16 mouse cellular contexts compared by ENCODE assay signal in the genomic region with DNA sequence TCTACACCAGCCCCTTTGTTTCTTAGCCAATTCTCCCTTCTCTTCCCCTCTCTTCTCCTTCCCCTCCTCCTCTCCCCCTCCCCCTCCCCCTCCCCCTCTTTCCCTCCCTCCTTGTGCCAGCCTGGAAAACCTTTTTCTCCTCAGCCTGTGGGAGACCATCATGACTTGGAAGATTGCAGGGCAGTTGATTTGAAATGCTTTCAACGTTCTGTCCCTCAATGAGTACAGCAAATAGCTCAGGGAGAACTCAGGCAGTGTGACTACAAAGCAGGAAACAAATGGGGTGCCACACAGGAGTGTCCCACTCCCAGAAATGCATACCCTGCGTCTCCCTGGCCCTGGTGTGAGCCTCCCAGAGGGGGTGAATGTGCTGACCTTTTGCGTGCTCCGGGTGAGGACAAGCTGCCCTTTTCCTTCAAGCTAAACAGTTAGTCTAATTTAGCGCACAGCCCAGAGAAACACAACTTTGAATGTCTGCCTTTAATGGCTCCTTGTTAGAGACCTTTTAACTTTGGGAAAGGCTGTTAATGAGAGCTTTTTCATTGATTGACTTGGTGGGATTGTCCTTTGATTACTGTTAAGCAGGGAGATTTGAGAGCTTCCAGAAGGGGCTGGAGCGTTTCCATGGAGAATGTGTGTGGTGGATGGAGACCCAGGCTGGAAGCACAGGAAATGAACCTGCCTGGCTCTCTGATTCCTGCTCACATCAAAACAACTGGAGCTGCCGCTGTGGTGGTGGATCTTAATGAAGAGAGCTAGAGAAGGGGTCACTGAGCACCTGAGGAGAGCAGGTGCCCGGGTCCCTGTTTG. TPM values are rescaled to one million over a fixed set of nuclear protein-coding genes. Genes with fewer than 3 reads are reported as not detected.
DNase-seq lines count a peak whose midpoint lies in the region; ATAC-seq lines count a peak whose summit lies in the region.
"Had no signal": no experiment of that assay in that cellular context is flagged by ENCODE, and none has a peak within 500 bp of the region (broad histone marks: within the 10 kb centered on the region; RNA-seq: fewer than 3 reads in every experiment).

No protein-coding gene starts in this region.

- peak overlapping the region; percentile 70 for H3K27ac ChIP-seq in forebrain, embryonic 15.5 days (replicated peaks)
- H3K27ac ChIP-seq in limb, embryonic 12.5 days = peak overlapping the region; percentile 70
- no peak overlapping the region for H3K27ac ChIP-seq in neural tube, embryonic 15.5 days (replicated peaks)
- H3K27ac ChIP-seq: embryonic facial prominence, embryonic 15.5 days; liver, embryonic 13.5 days had no signal

- H3K4me3 ChIP-seq in forebrain, embryonic 15.5 days = no peak overlapping the region
- no peak overlapping the region for H3K4me3 ChIP-seq in limb, embryonic 12.5 days (replicated peaks)
- no peak overlapping the region for H3K4me3 ChIP-seq in neural tube, embryonic 15.5 days (replicated peaks)
- H3K4me3 ChIP-seq: embryonic facial prominence, embryonic 15.5 days; liver, embryonic 13.5 days had no signal

- no peaks in the 10 kb centered on the region for H3K36me3 ChIP-seq in forebrain, embryonic 15.5 days
- H3K36me3 ChIP-seq in limb, embryonic 12.5 days = no peaks in the 10 kb centered on the region
- H3K36me3 ChIP-seq in neural tube, embryonic 15.5 days = no peaks in the 10 kb centered on the region
- H3K36me3 ChIP-seq: embryonic facial prominence, embryonic 15.5 days; liver, embryonic 13.5 days had no signal

- no peak overlapping the region for H3K9ac ChIP-seq in forebrain, embryonic 15.5 days (replicated peaks)
- no peak overlapping the region for H3K9ac ChIP-seq in limb, embryonic 12.5 days (replicated peaks)
- H3K9ac ChIP-seq in neural tube, embryonic 15.5 days (replicated peaks) = no peak overlapping the region
- H3K9ac ChIP-seq: embryonic facial prominence, embryonic 15.5 days; liver, embryonic 13.5 days had no signal

- 2% methylated on average over 8 of the region's 8 CpGs for WGBS in forebrain, embryonic 15.5 days
- WGBS in limb, embryonic 12.5 days = 11% methylated on average over 8 of the region's 8 CpGs
- 16% methylated on average over 8 of the region's 8 CpGs for WGBS in neural tube, embryonic 15.5 days

- no peaks in the 10 kb centered on the region for H3K9me3 ChIP-seq in forebrain, embryonic 15.5 days
- no peaks in the 10 kb centered on the region for H3K9me3 ChIP-seq in limb, embryonic 12.5 days
- H3K9me3 ChIP-seq in neural tube, embryonic 15.5 days (replicated peaks) = no peaks in the 10 kb centered on the region
- H3K9me3 ChIP-seq: embryonic facial prominence, embryonic 15.5 days; liver, embryonic 13.5 days had no signal

- DNase-seq in right cerebral cortex, adult 18-20 months = peak; percentile 10
- no peak for DNase-seq in right cerebral cortex, postnatal 25 days
- no peak for DNase-seq in frontal cortex, postnatal 10 days (ENCODE audit: low spot score in 2 of 2)
- no peak for DNase-seq in heart, postnatal 10 days
- no peak for DNase-seq in urinary bladder, adult 18-20 months (ENCODE audit: low spot score in 2 of 2)
- DNase-seq: gastrocnemius, postnatal 14 days; heart, postnatal 14 days; liver, embryonic 13.5 days; right cerebral cortex, postnatal 14 days; thymus, postnatal 14 days had no signal

- peak; percentile 77 for ATAC-seq in forebrain, embryonic 15.5 days (replicated peaks)
- no peak for ATAC-seq in limb, embryonic 12.5 days (ENCODE audit: insufficient number of reproducible peaks, insufficient read depth, low FRiP score, low TSS enrichment, low read depth)
- ATAC-seq in neural tube, embryonic 15.5 days (ENCODE audit: low FRiP score) = peak; percentile 45; the same call in 1 of the 2 replicates

- peaks cover 3% of the 10 kb centered on the region; the same call in 1 of the 2 replicates for H3K27me3 ChIP-seq in forebrain, embryonic 15.5 days
- H3K27me3 ChIP-seq in limb, embryonic 12.5 days = no peaks in the 10 kb centered on the region
- H3K27me3 ChIP-seq in neural tube, embryonic 15.5 days (replicated peaks) = peaks cover 4% of the 10 kb centered on the region; the same call in 1 of the 2 replicates
- H3K27me3 ChIP-seq: embryonic facial prominence, embryonic 15.5 days; liver, embryonic 13.5 days had no signal

- H3K4me1 ChIP-seq in forebrain, embryonic 15.5 days = peaks cover 10% of the 10 kb centered on the region
- peaks cover 12% of the 10 kb centered on the region for H3K4me1 ChIP-seq in limb, embryonic 12.5 days (replicated peaks)
- H3K4me1 ChIP-seq in neural tube, embryonic 15.5 days = peaks cover 13% of the 10 kb centered on the region
- H3K4me1 ChIP-seq: embryonic facial prominence, embryonic 15.5 days; liver, embryonic 13.5 days had no signal

- intact Hi-C loops in heart, postnatal 10 days (cut with DNase I) = no loop called here

- no peak overlapping the region for H3K4me2 ChIP-seq in forebrain, embryonic 15.5 days (replicated peaks)
- H3K4me2 ChIP-seq in limb, embryonic 12.5 days = no peak overlapping the region; the same call in 1 of the 2 replicates
- no peak overlapping the region for H3K4me2 ChIP-seq in neural tube, embryonic 15.5 days
- H3K4me2 ChIP-seq: embryonic facial prominence, embryonic 15.5 days; liver, embryonic 13.5 days had no signal

RNA-seq across cellular contexts. Expression of gene Capn8, which starts 9.3 kb away (rescaled TPM):
- 0.06 TPM in 1 of 2 replicates, not detected in the other for polyA plus RNA-seq in forebrain, embryonic 15.5 days (2015; fragmentation: Nextera tagmentation; extraction: Ambion mirVana)
- not detected in 2 replicates for polyA plus RNA-seq in limb, embryonic 12.5 days (2016; fragmentation: Nextera tagmentation; extraction: Ambion mirVana)
- polyA plus RNA-seq in neural tube, embryonic 15.5 days (2015; fragmentation: Nextera tagmentation; extraction: Ambion mirVana) = 0.08 and 0.28 TPM in 2 replicates
- not detected for total RNA-seq in heart, postnatal 10 days (2021)
- total RNA-seq: gastrocnemius, postnatal 14 days; heart, postnatal 14 days; layer of hippocampus, postnatal 14 days; megakaryocyte-erythroid progenitor cell, adult 5-6 weeks had no signal
- polyA plus RNA-seq: liver, embryonic 13.5 days had no signal

RNA-seq across cellular contexts. Expression of gene Capn2, which starts 56.7 kb away (rescaled TPM):
- polyA plus RNA-seq in forebrain, embryonic 15.5 days (2015; fragmentation: Nextera tagmentation; extraction: Ambion mirVana) = 70.3 and 72.9 TPM in 2 replicates
- 134 TPM in 2 replicates for polyA plus RNA-seq in limb, embryonic 12.5 days (2016; fragmentation: Nextera tagmentation; extraction: Ambion mirVana)
- polyA plus RNA-seq in neural tube, embryonic 15.5 days (2015; fragmentation: Nextera tagmentation; extraction: Ambion mirVana) = 95.3 and 98.9 TPM in 2 replicates
- total RNA-seq in heart, postnatal 10 days (2021) = 10 to 100 TPM; 87.8 to 91.2 TPM
